Mouse (Mus musculus) ES-Bruce4 (cell line): Measurements from ENCODE around the gene Ylpm1.

Experiments used
- CTCF ChIP-seq: IDR thresholded peaks from one replicate; pipeline ENCODE4 v1.8.1; 2011; ENCODE audit warnings: low read depth, low read length
- POLR2A ChIP-seq: IDR thresholded peaks from one replicate; pipeline ENCODE4 v1.8.1; 2011; ENCODE audit warnings: low read length; ENCODE audit not compliant: insufficient read depth

DNA sequence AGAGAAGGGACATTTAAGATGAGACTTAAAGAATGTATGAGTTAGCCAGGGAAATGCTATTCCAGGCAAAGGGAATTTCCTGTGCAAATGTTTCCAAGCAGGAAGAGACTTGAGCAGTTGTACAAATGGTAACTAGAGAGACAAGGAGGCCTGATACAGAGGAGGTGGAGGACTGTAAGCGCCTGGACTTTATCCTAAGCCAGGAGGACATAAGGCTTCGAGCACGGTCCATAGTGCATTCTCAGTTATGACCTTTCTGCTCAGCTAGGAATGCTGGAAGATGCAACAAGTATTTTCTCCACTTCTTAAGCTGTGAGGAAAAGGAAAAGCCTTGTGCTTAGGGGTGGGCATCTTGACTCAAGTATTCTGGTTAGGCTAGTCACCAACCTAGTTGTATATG lies 117.2 kb downstream of the Ylpm1 start:
- TF ChIP-seq POLR2A, result no peak
- no peak for TF ChIP-seq CTCF
